Mouse (Mus musculus) kidney, adult 2 months (tissue): ENCODE results near the gene Macrod2.

Experiments
- CTCF ChIP-seq: fragments of 200-500 bp; conservative IDR thresholded peaks from 2 replicates; pipeline ENCODE4 v1.5.1; 2011; ENCODE audit warnings: low read depth, mild to moderate bottlenecking, control low read depth, low read length, moderate library complexity, mixed read lengths; ENCODE audit not compliant: insufficient read depth, insufficient read length
- POLR2A ChIP-seq: fragments of 200-500 bp; IDR thresholded peaks from one replicate; pipeline ENCODE4 v1.6.1; 2011; ENCODE audit warnings: low read depth, low read length, control low read depth

GRCm38 (mm10) chr2:142303098-142303911 lies 1908.2 kb downstream of the Macrod2 start:
- TF ChIP-seq POLR2A (no peak), CTCF (no peak)
